Mouse (Mus musculus): ENCODE measurements around the gene Grm8. TPM values are rescaled to one million over a fixed set of nuclear protein-coding genes. Genes with fewer than 3 reads are reported as not detected.

The Grm8 gene
- polyA plus RNA-seq, 2 experiments, result 1.1 to 1.8 TPM

- Histone ChIP-seq H3K4me3 (replicated peaks; ENCODE audit: low read length) (no peak overlapping the region), H3K9ac (ENCODE audit: low read depth, low read length, severe bottlenecking) (no peak overlapping the region), H3K27ac (replicated peaks; ENCODE audit: low read depth, low read length) (no peak overlapping the region), H3K36me3 (ENCODE audit: control insufficient read depth, insufficient read depth, low read length) (no peaks in the 10 kb centered on the region), H3K9me3 (ENCODE audit: control insufficient read depth, low read length) (no peaks in the 10 kb centered on the region), H3K4me1 (ENCODE audit: control insufficient read depth, insufficient read depth, low read length) (no peaks in the 10 kb centered on the region), H3K4me2 (replicated peaks; ENCODE audit: low read depth, low read length, severe bottlenecking) (no peak overlapping the region), H3K27me3 (ENCODE audit: control insufficient read depth, insufficient read depth, low read length) (no peaks in the 10 kb centered on the region)
- TF ChIP-seq POLR2A (IDR thresholded peaks at IDR 0.05; ENCODE audit: borderline replicate concordance, extremely low read depth, insufficient read depth, insufficient read length), result no peak
- DNase-seq (ENCODE audit: low spot score) (no peak), ATAC-seq (ENCODE audit: low FRiP score, low read depth) (no peak)
- WGBS, result 89% methylated on average over 6 of the region's 6 CpGs
These were observed 42.5 kb downstream of the Grm8 start for GRCm38 (mm10) chr6:28092511-28092910.

DNA sequence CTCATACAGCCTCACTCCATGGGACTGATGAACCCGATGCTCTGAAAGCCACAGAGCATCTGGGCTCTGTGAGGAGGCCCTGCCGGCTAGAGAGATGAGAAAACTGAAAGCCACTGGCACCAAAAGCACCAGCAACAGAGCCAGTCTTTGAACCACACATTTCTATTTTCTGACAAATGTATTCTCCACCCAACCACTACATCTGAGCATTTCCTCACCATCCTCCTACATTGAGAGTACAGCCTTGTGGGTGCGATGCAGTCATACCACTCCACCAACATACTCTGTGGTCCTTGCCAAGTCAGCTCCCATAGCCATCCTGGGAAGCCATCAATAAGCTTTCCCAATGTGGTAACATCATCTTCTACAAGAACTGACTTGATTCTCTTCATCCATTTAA, 43.1 kb downstream of the Grm8 start:
- no peak for TF ChIP-seq POLR2A (IDR thresholded peaks at IDR 0.05; ENCODE audit: borderline replicate concordance, extremely low read depth, insufficient read depth, insufficient read length)
- no peaks in the 10 kb centered on the region for H3K36me3 ChIP-seq (ENCODE audit: control insufficient read depth, insufficient read depth, low read length)
- no peaks in the 10 kb centered on the region for H3K4me1 ChIP-seq (ENCODE audit: control insufficient read depth, insufficient read depth, low read length)
- H3K9ac ChIP-seq (ENCODE audit: low read depth, low read length, severe bottlenecking), result no peak overlapping the region
- WGBS, result 87% methylated on average over 3 of the region's 3 CpGs
- H3K4me3 ChIP-seq (replicated peaks; ENCODE audit: low read length), result no peak overlapping the region
- H3K27me3 ChIP-seq (ENCODE audit: control insufficient read depth, insufficient read depth, low read length), result no peaks in the 10 kb centered on the region
- H3K4me2 ChIP-seq (replicated peaks; ENCODE audit: low read depth, low read length, severe bottlenecking), result no peak overlapping the region
- ATAC-seq (ENCODE audit: low FRiP score, low read depth) (no peak), DNase-seq (ENCODE audit: low spot score) (no peak)
- H3K27ac ChIP-seq (replicated peaks; ENCODE audit: low read depth, low read length), result no peak overlapping the region
- H3K9me3 ChIP-seq (ENCODE audit: control insufficient read depth, low read length), result no peaks in the 10 kb centered on the region

DNA sequence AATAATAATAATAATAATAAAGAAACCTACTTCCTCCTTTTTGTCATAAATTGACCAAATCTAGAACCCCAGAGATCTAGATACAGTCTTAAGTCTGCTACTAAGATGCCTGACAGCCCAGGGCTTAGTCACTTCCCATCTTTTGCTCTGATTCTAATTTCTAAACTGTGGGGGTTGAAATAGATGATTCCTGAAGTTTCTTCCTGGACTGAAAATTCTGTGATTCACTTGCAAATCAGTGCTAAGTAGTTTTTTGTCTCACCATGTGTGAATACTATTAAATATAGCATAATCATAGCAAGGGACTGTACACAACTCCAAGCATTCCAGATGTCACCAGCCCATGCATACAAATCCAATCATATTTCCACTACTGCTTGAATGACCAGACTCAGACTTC, 44.0 kb downstream of the Grm8 start:
- no peak overlapping the region for H3K9ac ChIP-seq (ENCODE audit: low read depth, low read length, severe bottlenecking)
- H3K4me3 ChIP-seq (replicated peaks; ENCODE audit: low read length), result no peak overlapping the region
- H3K27ac ChIP-seq (replicated peaks; ENCODE audit: low read depth, low read length), result no peak overlapping the region
- no peak for ATAC-seq (ENCODE audit: low FRiP score, low read depth)
- no peaks in the 10 kb centered on the region for H3K36me3 ChIP-seq (ENCODE audit: control insufficient read depth, insufficient read depth, low read length)
- no peak for DNase-seq (ENCODE audit: low spot score)
- H3K4me2 ChIP-seq (replicated peaks; ENCODE audit: low read depth, low read length, severe bottlenecking), result no peak overlapping the region
- H3K4me1 ChIP-seq (ENCODE audit: control insufficient read depth, insufficient read depth, low read length), result no peaks in the 10 kb centered on the region
- TF ChIP-seq POLR2A (IDR thresholded peaks at IDR 0.05; ENCODE audit: borderline replicate concordance, extremely low read depth, insufficient read depth, insufficient read length), result no peak
- H3K27me3 ChIP-seq (ENCODE audit: control insufficient read depth, insufficient read depth, low read length), result no peaks in the 10 kb centered on the region
- H3K9me3 ChIP-seq (ENCODE audit: control insufficient read depth, low read length), result no peaks in the 10 kb centered on the region

GRCm38 (mm10) chr6:28075534-28075933, 59.4 kb downstream of the Grm8 start:
- Histone ChIP-seq H3K4me2 (replicated peaks; ENCODE audit: low read depth, low read length, severe bottlenecking) (no peak overlapping the region), H3K9me3 (ENCODE audit: control insufficient read depth, low read length) (no peaks in the 10 kb centered on the region), H3K9ac (ENCODE audit: low read depth, low read length, severe bottlenecking) (no peak overlapping the region), H3K27ac (replicated peaks; ENCODE audit: low read depth, low read length) (no peak overlapping the region), H3K36me3 (ENCODE audit: control insufficient read depth, insufficient read depth, low read length) (no peaks in the 10 kb centered on the region), H3K27me3 (ENCODE audit: control insufficient read depth, insufficient read depth, low read length) (no peaks in the 10 kb centered on the region), H3K4me3 (replicated peaks; ENCODE audit: low read length) (no peak overlapping the region), H3K4me1 (ENCODE audit: control insufficient read depth, insufficient read depth, low read length) (no peaks in the 10 kb centered on the region)
- DNase-seq (ENCODE audit: low spot score) (no peak), ATAC-seq (ENCODE audit: low FRiP score, low read depth) (no peak)
- 63% methylated on average over 3 of the region's 3 CpGs for WGBS
- no peak for TF ChIP-seq POLR2A (IDR thresholded peaks at IDR 0.05; ENCODE audit: borderline replicate concordance, extremely low read depth, insufficient read depth, insufficient read length)

- no peaks in the 10 kb centered on the region for H3K36me3 ChIP-seq (ENCODE audit: control insufficient read depth, insufficient read depth, low read length)
- no peak overlapping the region for H3K9ac ChIP-seq (ENCODE audit: low read depth, low read length, severe bottlenecking)
- WGBS, result 62% methylated on average over 3 of the region's 3 CpGs
- H3K4me2 ChIP-seq (replicated peaks; ENCODE audit: low read depth, low read length, severe bottlenecking), result no peak overlapping the region
- ATAC-seq (ENCODE audit: low FRiP score, low read depth), result no peak
- TF ChIP-seq POLR2A (IDR thresholded peaks at IDR 0.05; ENCODE audit: borderline replicate concordance, extremely low read depth, insufficient read depth, insufficient read length), result no peak
- H3K4me3 ChIP-seq (replicated peaks; ENCODE audit: low read length), result no peak overlapping the region
- no peak overlapping the region for H3K27ac ChIP-seq (replicated peaks; ENCODE audit: low read depth, low read length)
- H3K9me3 ChIP-seq (ENCODE audit: control insufficient read depth, low read length), result no peaks in the 10 kb centered on the region
- no peak for DNase-seq (ENCODE audit: low spot score)
- no peaks in the 10 kb centered on the region for H3K4me1 ChIP-seq (ENCODE audit: control insufficient read depth, insufficient read depth, low read length)
- no peaks in the 10 kb centered on the region for H3K27me3 ChIP-seq (ENCODE audit: control insufficient read depth, insufficient read depth, low read length)
These were observed 60.5 kb downstream of the Grm8 start for GRCm38 (mm10) chr6:28074470-28074869.

DNA sequence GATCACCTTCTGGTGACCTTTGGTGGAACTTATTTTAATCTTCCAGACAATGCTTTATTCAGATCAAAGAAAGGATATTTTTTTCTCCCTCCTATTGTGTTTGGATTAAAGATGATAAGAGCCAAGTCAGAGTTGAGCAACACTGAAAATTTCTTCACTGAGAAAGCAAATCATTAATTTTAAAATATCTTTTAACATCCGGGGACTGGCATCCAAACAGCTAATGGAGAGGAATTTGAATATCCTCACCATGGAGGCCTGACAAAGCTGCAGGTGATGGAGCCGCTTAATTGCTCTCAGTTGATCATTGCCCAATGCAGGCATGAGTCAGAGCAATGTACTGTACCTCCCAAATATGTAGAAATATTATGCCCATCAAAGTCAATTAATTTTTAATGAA, 83.0 kb downstream of the Grm8 start:
- H3K27me3 ChIP-seq (ENCODE audit: control insufficient read depth, insufficient read depth, low read length), result no peaks in the 10 kb centered on the region
- no peak overlapping the region for H3K4me3 ChIP-seq (replicated peaks; ENCODE audit: low read length)
- H3K9ac ChIP-seq (ENCODE audit: low read depth, low read length, severe bottlenecking), result no peak overlapping the region
- no peak for ATAC-seq (ENCODE audit: low FRiP score, low read depth)
- TF ChIP-seq POLR2A (IDR thresholded peaks at IDR 0.05; ENCODE audit: borderline replicate concordance, extremely low read depth, insufficient read depth, insufficient read length), result no peak
- H3K27ac ChIP-seq (replicated peaks; ENCODE audit: low read depth, low read length), result no peak overlapping the region
- no peaks in the 10 kb centered on the region for H3K4me1 ChIP-seq (ENCODE audit: control insufficient read depth, insufficient read depth, low read length)
- no peak overlapping the region for H3K4me2 ChIP-seq (replicated peaks; ENCODE audit: low read depth, low read length, severe bottlenecking)
- WGBS, result 75% methylated on average over 2 of the region's 2 CpGs
- no peak for DNase-seq (ENCODE audit: low spot score)
- no peaks in the 10 kb centered on the region for H3K9me3 ChIP-seq (ENCODE audit: control insufficient read depth, low read length)
- H3K36me3 ChIP-seq (ENCODE audit: control insufficient read depth, insufficient read depth, low read length), result no peaks in the 10 kb centered on the region
